Mouse (Mus musculus) liver, embryonic 16.5 days (tissue): ENCODE measurements at regions not wholly inside any gene's neighbourhood (a gene's known extent, or its start where the extent isn't known, plus 50 kb on each side); places are given as distances from the start of the nearest gene placed in this dataset.
A peak's percentile ranks its signal among the peaks of the same experiment; 100 is the strongest.
"Not testable (repeated sequence)": the region's sequence is repeated elsewhere in the genome, so short reads cannot be mapped to it uniquely, and the experiment has no call there.

Source experiments
- ATAC-seq: fragments of 200-750 bp; cut with Nextera tagmentation; 2 replicates; pipeline ENCODE4 v1.8.0; 2017; ENCODE audit warnings: low read depth, mild to moderate bottlenecking, moderate number of reproducible peaks, moderate library complexity
- H3K27ac ChIP-seq: fragments of 300-500 bp; sonication (generic); 2 replicates; pipeline ENCODE4 v1.5.1; 2014; ENCODE audit warnings: mild to moderate bottlenecking, low read length
- H3K27me3 ChIP-seq: fragments of 300-500 bp; sonication (generic); 2 replicates; pipeline ENCODE4 v1.6.1; 2014; ENCODE audit warnings: low read depth, low read length, mixed read lengths; ENCODE audit not compliant: control insufficient read depth, insufficient read depth
- H3K36me3 ChIP-seq: fragments of 300-500 bp; sonication (generic); 2 replicates; pipeline ENCODE4 v1.6.1; 2014; ENCODE audit warnings: mild to moderate bottlenecking; ENCODE audit not compliant: control insufficient read depth, insufficient read depth
- H3K4me1 ChIP-seq: fragments of 300-500 bp; sonication (generic); 2 replicates; pipeline ENCODE4 v1.6.1; 2014; ENCODE audit warnings: low read depth, low read length, mixed read lengths; ENCODE audit not compliant: control insufficient read depth
- H3K4me2 ChIP-seq: fragments of 300-500 bp; sonication (generic); 2 replicates; pipeline ENCODE4 v1.6.1; 2014; ENCODE audit warnings: low read depth, low read length, mixed read lengths
- H3K4me3 ChIP-seq: fragments of 300-500 bp; sonication (generic); 2 replicates; pipeline ENCODE4 v1.5.1; 2014; ENCODE audit warnings: low read depth, mild to moderate bottlenecking, low read length
- H3K9ac ChIP-seq: fragments of 300-500 bp; sonication (generic); 2 replicates; pipeline ENCODE4 v1.6.1; 2014; ENCODE audit warnings: low read depth, low read length
- H3K9me3 ChIP-seq: fragments of 300-500 bp; sonication (generic); replicated peaks from 2 replicates; pipeline ENCODE4 v1.6.1; 2016; ENCODE audit warnings: low read length; ENCODE audit not compliant: control insufficient read depth
- WGBS: fragments of 180-500 bp; shearing (Covaris S2); extraction: QIAGEN DNeasy Blood & Tissue Kit; methylation state at CpG from one replicate; pipeline ENCODE4 v1.1.7; 2014; ENCODE audit not compliant: insufficient replicate concordance; 5-methylcytosine and 5-hydroxymethylcytosine counted together

DNA sequence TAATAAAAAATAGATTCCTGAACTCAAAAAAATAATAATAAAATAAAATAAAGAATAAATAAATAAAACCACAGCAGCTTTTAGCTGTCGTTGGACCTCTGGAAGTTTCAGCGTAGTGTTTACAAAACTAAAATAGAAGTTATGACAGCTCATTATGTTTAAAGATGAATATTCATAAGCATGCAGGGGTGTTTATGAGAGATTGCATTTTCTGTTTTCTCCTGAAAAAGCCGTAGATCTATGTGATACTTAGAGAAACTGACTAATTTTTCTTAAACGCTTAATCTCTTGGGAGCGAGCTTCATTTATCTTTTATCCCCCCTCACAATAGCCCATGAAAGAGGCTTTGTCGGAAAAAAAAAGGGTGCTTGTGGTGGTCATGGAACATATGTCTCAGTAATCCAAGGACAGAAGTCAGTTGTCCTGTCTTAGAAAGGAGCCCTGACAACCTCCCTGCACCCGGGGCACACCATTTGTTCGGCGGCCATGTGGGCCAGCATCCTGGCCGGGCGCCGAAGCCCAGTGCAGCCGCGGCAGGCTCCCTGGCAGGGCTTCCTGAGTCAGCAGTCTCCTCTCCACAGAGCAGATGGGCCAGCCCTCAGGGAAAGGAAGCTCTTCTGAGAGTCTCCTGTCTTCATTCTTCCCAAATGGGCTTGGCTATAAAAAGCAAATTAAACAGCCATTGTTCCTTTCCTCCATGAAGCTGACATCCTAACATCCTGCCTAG is 568.2 kb upstream of the Gm10131 start:
- Histone ChIP-seq H3K4me1 (no peaks in the 10 kb centered on the region), H3K9me3 (no peaks in the 10 kb centered on the region), H3K4me3 (no peak overlapping the region), H3K27ac (no peak overlapping the region), H3K9ac (no peak overlapping the region), H3K36me3 (no peaks in the 10 kb centered on the region), H3K27me3 (no peaks in the 10 kb centered on the region), H3K4me2 (no peak overlapping the region)
- no peak for ATAC-seq
- WGBS, result 46% methylated on average over 14 of the region's 14 CpGs

DNA sequence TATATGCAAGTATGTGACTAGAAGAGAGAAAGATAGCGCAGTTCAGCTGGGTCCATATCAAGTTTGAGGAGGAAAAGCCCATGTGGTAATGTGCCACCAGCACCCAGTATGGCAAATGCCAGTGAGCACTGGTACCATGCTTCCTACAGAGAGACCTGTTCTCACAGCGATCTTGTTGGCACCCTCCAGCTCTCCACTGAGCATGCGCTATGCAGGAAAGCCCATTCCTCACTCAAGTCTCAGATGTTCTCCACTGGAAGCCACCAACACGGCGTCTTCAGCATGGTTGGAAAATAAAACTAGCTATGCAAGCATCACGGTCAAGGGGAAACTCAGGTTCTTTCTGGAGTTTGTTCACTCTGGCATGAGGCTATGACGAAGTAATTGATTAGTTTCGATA is 567.3 kb upstream of the Gm10131 start:
- Histone ChIP-seq H3K4me2 (no peak overlapping the region), H3K4me3 (no peak overlapping the region), H3K27me3 (no peaks in the 10 kb centered on the region), H3K9me3 (no peaks in the 10 kb centered on the region), H3K36me3 (no peaks in the 10 kb centered on the region), H3K9ac (no peak overlapping the region), H3K27ac (no peak overlapping the region), H3K4me1 (no peaks in the 10 kb centered on the region)
- ATAC-seq, result no peak
- WGBS, result 79% methylated on average over 8 of the region's 8 CpGs

DNA sequence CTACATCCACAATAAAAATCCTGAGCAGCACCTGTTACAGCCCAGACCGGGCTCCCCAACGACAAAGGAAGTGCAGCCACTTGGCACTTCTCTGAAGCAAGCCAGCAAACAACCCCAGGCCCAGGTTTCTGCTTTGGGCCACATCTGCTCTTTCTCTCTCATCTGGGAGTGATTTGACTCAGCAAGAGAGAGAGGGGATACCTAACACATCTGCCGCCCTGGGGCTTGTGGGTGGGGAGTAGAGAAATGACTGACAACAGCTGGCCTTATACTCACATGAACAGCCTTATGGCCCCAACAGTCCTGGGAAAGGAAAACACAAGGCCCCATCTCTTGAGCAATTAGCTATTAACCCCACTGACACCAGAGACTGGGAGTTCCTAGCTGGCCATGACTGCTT is 560.2 kb upstream of the Gm10131 start:
- Histone ChIP-seq H3K9ac (no peak overlapping the region), H3K27ac (no peak overlapping the region)

DNA sequence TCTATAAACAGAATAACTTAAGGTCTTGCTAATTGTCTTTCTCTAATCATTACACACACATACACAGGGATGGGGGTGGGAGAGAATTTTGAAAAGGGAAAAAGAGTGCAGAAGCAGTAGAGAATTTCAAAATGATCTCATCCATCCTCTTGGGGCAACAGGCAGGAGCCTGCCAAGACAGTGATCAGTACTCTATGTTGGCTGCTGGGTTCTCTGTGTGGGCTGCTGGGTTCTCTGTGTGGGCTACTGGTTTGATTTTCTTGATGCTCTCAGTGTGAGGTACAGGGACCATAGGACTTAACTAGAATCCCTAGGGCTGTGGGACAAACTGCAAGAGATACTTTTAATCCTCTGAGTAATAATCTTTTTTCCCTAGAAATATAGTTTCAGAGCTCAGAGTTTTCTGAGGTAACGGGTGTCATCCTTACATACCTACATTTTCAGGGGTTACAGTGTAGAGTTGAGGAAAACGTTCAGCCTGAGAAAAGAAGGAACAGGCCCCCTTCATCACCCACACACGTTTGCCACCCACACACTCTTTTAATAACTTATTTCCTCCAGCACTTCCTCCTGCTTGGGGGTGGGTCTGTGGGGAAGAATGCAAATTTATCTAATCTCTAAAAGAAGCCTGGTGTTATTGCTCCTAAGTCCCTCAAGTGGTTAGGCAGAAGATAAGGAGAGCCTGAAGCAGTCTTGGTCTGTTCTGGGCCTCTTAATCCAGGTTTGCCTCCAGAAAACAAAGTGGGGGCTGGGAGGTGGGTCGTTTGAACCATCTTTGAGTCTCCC is 559.6 kb upstream of the Gm10131 start:
- Histone ChIP-seq H3K9ac (no peak overlapping the region), H3K4me3 (no peak overlapping the region), H3K4me2 (no peak overlapping the region), H3K27me3 (no peaks in the 10 kb centered on the region), H3K36me3 (no peaks in the 10 kb centered on the region), H3K9me3 (no peaks in the 10 kb centered on the region), H3K4me1 (peaks cover 10% of the 10 kb centered on the region), H3K27ac (no peak overlapping the region)
- ATAC-seq, result peak; percentile 66
- WGBS, result 8% methylated on average over 4 of the region's 4 CpGs

More for the DNA sequence above, 560.2 kb upstream of the Gm10131 start:
- Histone ChIP-seq H3K36me3 (no peaks in the 10 kb centered on the region), H3K9me3 (no peaks in the 10 kb centered on the region), H3K27me3 (no peaks in the 10 kb centered on the region), H3K4me2 (no peak overlapping the region), H3K4me1 (peaks cover 10% of the 10 kb centered on the region), H3K4me3 (no peak overlapping the region)
- WGBS, result 9% methylated on average over 3 of the region's 3 CpGs
- ATAC-seq, result peak; percentile 45

GRCm38 (mm10) chr8:34669146-34669545 is 557.6 kb upstream of the Gm10131 start:
- Histone ChIP-seq H3K4me1 (peaks cover 10% of the 10 kb centered on the region), H3K27ac (no peak overlapping the region), H3K9ac (no peak overlapping the region), H3K9me3 (no peaks in the 10 kb centered on the region), H3K36me3 (no peaks in the 10 kb centered on the region), H3K4me3 (no peak overlapping the region), H3K4me2 (no peak overlapping the region), H3K27me3 (no peaks in the 10 kb centered on the region)
- WGBS, result 62% methylated on average over 3 of the region's 3 CpGs
- no peak for ATAC-seq

DNA sequence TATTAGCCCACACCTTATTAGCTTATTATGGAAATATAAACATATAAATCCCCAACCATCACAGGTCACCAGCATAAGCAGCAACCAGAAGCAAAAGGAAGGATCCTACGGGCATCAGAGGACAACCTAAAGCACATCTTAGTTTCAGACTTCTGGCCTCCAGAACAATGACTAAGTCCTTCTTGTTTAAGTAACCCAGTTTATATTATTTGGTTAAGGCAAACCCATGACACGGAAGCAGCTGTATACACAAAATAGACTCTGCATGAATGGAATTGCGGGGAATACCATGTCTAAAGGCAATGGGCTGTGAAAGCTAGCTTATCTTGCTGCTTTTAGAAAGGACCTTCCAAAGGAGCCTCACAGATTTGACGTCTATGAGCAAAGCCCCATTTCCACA is 552.9 kb upstream of the Gm10131 start:
- no peak for ATAC-seq
- WGBS, result 65% methylated on average over 4 of the region's 4 CpGs
- H3K9me3 ChIP-seq, result no peaks in the 10 kb centered on the region
- H3K36me3 ChIP-seq, result no peaks in the 10 kb centered on the region
- H3K4me1 ChIP-seq, result no peaks in the 10 kb centered on the region
- H3K27ac ChIP-seq, result no peak overlapping the region
- H3K4me3 ChIP-seq, result no peak overlapping the region
- H3K9ac ChIP-seq, result no peak overlapping the region
- H3K4me2 ChIP-seq, result no peak overlapping the region
- no peaks in the 10 kb centered on the region for H3K27me3 ChIP-seq

DNA sequence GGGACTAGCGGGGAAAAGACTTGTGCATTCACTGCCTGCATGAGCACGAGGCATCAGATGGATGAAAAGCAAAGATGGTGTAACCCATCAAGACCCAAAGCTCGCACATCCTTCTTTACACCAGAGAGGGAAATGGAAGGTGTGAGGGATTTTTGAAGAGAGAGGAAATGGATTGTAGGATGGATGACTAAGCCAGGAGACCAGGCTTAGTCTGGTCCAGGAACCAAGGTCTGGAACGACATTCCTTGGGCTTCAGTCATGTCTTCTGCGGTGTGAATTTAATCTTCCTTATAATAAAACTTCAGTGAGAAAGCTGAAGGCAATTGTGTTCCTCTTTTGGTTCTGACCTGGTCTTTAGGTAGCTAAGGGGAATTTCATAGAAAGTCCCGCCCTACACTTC is 551.0 kb upstream of the Gm10131 start:
- no peaks in the 10 kb centered on the region for H3K36me3 ChIP-seq
- 64% methylated on average over 6 of the region's 6 CpGs for WGBS
- no peaks in the 10 kb centered on the region for H3K9me3 ChIP-seq
- no peak overlapping the region for H3K4me3 ChIP-seq
- no peak overlapping the region for H3K27ac ChIP-seq
- H3K4me1 ChIP-seq, result no peaks in the 10 kb centered on the region
- ATAC-seq, result no peak
- no peak overlapping the region for H3K4me2 ChIP-seq
- no peaks in the 10 kb centered on the region for H3K27me3 ChIP-seq
- no peak overlapping the region for H3K9ac ChIP-seq

DNA sequence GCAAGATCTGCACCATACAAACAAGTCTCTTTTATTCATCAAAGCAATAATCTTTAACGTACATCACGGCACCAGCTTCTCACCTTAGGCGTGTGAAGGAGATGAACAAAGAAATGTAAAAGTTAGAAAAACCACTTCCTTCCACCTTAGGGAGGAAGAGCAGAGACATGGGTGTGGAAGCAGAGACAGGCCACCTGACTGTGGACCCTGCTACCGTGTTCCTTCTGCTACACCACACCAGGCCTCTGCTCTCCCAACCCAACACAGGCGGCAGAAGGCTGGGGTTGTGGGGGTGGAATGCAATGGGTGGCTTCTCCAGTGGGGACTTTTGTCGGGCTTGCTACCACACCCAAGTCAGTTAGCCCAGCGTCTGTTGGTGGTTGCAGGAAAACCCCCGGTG is 540.2 kb upstream of the Gm10131 start:
- Histone ChIP-seq H3K9ac (no peak overlapping the region), H3K4me1 (no peaks in the 10 kb centered on the region), H3K9me3 (no peaks in the 10 kb centered on the region), H3K4me3 (no peak overlapping the region), H3K36me3 (no peaks in the 10 kb centered on the region), H3K27ac (no peak overlapping the region), H3K4me2 (no peak overlapping the region), H3K27me3 (no peaks in the 10 kb centered on the region)
- WGBS, result 56% methylated on average over 8 of the region's 8 CpGs
- no peak for ATAC-seq

DNA sequence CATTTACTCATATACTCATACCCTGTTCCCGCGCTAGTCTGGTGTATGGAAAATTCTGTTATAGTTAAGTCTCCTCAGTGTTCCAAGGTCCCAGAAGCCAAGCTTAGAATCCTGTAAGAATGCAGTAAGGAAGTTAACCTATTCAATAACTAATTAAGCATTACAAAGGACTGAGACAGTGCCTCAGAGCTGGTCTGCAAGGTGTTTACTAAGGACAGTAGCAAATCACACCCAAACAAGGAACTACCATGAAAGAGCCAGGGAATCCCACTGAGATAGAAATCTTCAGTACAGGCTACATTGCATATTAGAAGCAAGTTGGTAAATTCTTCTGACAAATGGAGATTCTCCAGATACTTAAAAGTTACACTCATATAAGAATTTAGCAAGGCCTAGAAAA is 516.7 kb upstream of the Gm10131 start:
- not testable (repeated sequence) for H3K4me3 ChIP-seq, H3K4me2 ChIP-seq, H3K9me3 ChIP-seq, ATAC-seq, H3K9ac ChIP-seq, H3K27ac ChIP-seq, H3K27me3 ChIP-seq, H3K4me1 ChIP-seq, H3K36me3 ChIP-seq
- 84% methylated on average over 2 of the region's 2 CpGs for WGBS
